Mouse (Mus musculus) forebrain, postnatal 0 days (tissue): Measurements from ENCODE around the gene Eif4a2. TPM values are rescaled to one million over a fixed set of nuclear protein-coding genes. Genes with fewer than 3 reads are reported as not detected.

Source experiments
- ATAC-seq: fragments of 200-750 bp; cut with Nextera tagmentation; 2 replicates; pipeline ENCODE4 v1.8.0; 2017; ENCODE audit warnings: mild to moderate bottlenecking, moderate library complexity
- DNase-seq: peaks from one replicate; pipeline ENCODE4 v3.0.0-alpha.2; 2015
- H3K27ac ChIP-seq: fragments of 300-500 bp; sonication (generic); 2 replicates; pipeline ENCODE4 v1.5.1; 2014; ENCODE audit warnings: low read depth, mild to moderate bottlenecking, antibody characterized with exemption, low read length, moderate library complexity, mixed read lengths
- H3K27me3 ChIP-seq: fragments of 300-500 bp; sonication (generic); 2 replicates; pipeline ENCODE4 v1.6.1; 2014; ENCODE audit warnings: mild to moderate bottlenecking, low read length, mixed read lengths; ENCODE audit not compliant: insufficient read depth
- H3K36me3 ChIP-seq: fragments of 300-500 bp; sonication (generic); 2 replicates; pipeline ENCODE4 v1.6.1; 2014; ENCODE audit warnings: mild to moderate bottlenecking, moderate library complexity; ENCODE audit not compliant: insufficient read depth
- H3K4me1 ChIP-seq: fragments of 300-500 bp; sonication (generic); 2 replicates; pipeline ENCODE4 v1.6.1; 2014; ENCODE audit warnings: antibody characterized with exemption; ENCODE audit not compliant: insufficient read depth
- H3K4me2 ChIP-seq: fragments of 300-500 bp; sonication (generic); 2 replicates; pipeline ENCODE4 v1.6.1; 2014; ENCODE audit warnings: low read depth, mild to moderate bottlenecking, moderate library complexity
- H3K4me3 ChIP-seq: fragments of 300-500 bp; sonication (generic); 2 replicates; pipeline ENCODE4 v1.5.1; 2014; ENCODE audit warnings: low read depth, low read length, mixed read lengths
- H3K9ac ChIP-seq: fragments of 300-500 bp; sonication (generic); 2 replicates; pipeline ENCODE4 v1.6.1; 2014; ENCODE audit warnings: mild to moderate bottlenecking
- H3K9me3 ChIP-seq: fragments of 300-500 bp; sonication (generic); 2 replicates; pipeline ENCODE4 v1.6.1; 2016; ENCODE audit warnings: low read length
- CTCF ChIP-seq: sonication (generic); IDR thresholded peaks from 2 replicates; pipeline ENCODE4 v1.5.1; 2016; ENCODE audit warnings: antibody characterized with exemption, control low read depth, low read depth
- WGBS: fragments of 180-500 bp; shearing (Covaris S2); extraction: QIAGEN DNeasy Blood & Tissue Kit; methylation state at CpG from one replicate; pipeline ENCODE4 v1.1.7; 2014; 5-methylcytosine and 5-hydroxymethylcytosine counted together
- polyA plus RNA-seq: library from polyadenylated mRNA; unstranded; fragments of >200 nt; fragmentation: Nextera tagmentation; extraction: Ambion mirVana; gene quantifications from 2 replicates; pipeline ENCODE4 v1.2.1, GENCODE M21; 2015
- total RNA-seq: library from RNA; depleted of rRNA; stranded (reverse); fragments of >200 nt; gene quantifications from 2 replicates; pipeline ENCODE4 v1.2.3, GENCODE M21; 2014

Eif4a2 gene
- total and polyA plus RNA-seq, 2 experiments from 2014 or later, result 311 to 948 TPM

DNA sequence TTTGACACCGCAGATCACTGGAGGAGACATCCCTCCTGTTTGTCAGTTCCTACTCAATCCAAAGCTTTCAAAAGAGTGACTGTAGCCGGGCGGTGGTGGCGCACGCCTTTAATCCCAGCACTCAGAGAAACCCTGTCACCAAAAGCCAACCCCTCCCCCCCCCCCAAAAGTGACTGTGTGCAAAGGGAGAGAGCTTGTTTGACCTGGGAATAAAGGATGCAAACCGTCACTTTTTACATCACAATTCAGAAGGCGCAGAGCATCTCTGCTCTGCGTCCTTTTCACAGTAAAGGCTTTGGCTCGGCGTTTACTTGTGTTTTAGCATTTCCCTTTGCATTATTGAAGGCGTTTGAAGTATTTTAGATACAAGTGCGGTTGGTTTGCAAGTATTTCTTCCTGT lies 7.6 kb upstream of the Eif4a2 start:
- H3K4me3 ChIP-seq, result peak overlapping the region; percentile 9; the same call in 1 of the 2 replicates
- TF ChIP-seq CTCF, result no peak
- peak overlapping the region; percentile 47 for H3K4me2 ChIP-seq
- no peaks in the 10 kb centered on the region for H3K36me3 ChIP-seq
- 0 out of 2 replicates have a peak, but pooled peaks cover 2% of the 10 kb centered on the region for H3K4me1 ChIP-seq
- H3K27me3 ChIP-seq, result no peaks in the 10 kb centered on the region
- no peak for DNase-seq
- peak overlapping the region; percentile 39 for H3K9ac ChIP-seq
- H3K9me3 ChIP-seq, result no peaks in the 10 kb centered on the region
- ATAC-seq, result peak; percentile 7; the same call in 1 of the 2 replicates
- H3K27ac ChIP-seq, result no peak overlapping the region
- 3% methylated on average over 12 of the region's 12 CpGs for WGBS

DNA sequence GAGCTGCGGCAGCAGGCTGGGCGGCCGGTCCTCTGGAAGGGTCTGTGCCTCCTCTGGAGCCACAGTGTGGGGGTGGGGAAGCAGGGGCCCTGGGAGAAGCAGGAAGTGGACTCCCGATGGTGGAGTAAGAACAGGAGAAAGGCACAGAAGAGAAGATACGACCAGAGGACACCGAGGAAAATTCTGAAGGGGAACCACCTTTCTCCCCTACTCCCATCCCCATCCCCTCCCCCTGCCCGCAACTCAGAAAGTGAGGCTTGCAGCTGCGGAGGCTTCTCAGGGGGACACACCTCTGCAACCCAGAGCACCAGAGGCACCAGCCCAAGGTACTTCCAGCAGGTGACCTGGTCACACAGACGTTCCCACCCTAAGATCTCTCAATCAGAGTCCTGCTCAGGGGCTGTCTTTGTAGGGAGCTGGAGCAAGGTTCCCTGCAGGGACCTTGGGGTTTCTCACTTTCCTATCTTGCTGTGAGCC lies 7.1 kb upstream of the Eif4a2 start:
- H3K36me3 ChIP-seq, result no peaks in the 10 kb centered on the region
- WGBS, result under 1% methylated on average over 9 of the region's 9 CpGs
- peak overlapping the region; percentile 47 for H3K4me2 ChIP-seq
- TF ChIP-seq CTCF, result no peak
- H3K4me1 ChIP-seq, result 0 out of 2 replicates have a peak, but pooled peaks cover 2% of the 10 kb centered on the region
- H3K4me3 ChIP-seq, result peak overlapping the region; percentile 9; the same call in 1 of the 2 replicates
- no peaks in the 10 kb centered on the region for H3K9me3 ChIP-seq
- DNase-seq (no peak), ATAC-seq (no peak)
- H3K27ac ChIP-seq, result no peak overlapping the region
- no peaks in the 10 kb centered on the region for H3K27me3 ChIP-seq
- peak overlapping the region; percentile 39 for H3K9ac ChIP-seq

DNA sequence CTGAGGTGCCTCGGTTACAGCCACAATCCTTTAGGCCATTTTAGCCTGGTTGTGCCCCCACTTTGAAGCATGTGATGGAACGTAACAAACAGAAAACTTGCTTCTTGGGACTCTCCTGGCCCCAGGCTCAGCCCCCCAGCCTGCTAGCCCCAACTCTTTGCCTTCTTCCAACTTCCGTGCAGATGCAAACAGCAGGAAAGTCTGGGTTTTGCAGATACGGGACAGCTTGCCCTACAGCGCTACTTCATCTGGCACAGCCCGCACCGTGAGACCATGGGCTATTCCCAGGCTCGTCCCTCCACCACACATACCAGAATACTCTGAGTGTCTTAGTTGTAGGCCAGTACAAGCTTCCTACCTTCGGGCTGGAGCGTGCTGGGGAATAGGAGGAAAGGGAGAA lies 6.6 kb upstream of the Eif4a2 start:
- H3K4me2 ChIP-seq, result no peak overlapping the region
- H3K4me3 ChIP-seq, result no peak overlapping the region
- no peaks in the 10 kb centered on the region for H3K36me3 ChIP-seq
- WGBS, result 17% methylated on average over 10 of the region's 10 CpGs
- no peak for DNase-seq
- H3K4me1 ChIP-seq, result 0 out of 2 replicates have a peak, but pooled peaks cover 2% of the 10 kb centered on the region
- ATAC-seq, result no peak
- H3K9me3 ChIP-seq, result no peaks in the 10 kb centered on the region
- 0 out of 2 replicates have a peak overlapping the region, but pooled peaks have one; percentile 39 for H3K9ac ChIP-seq
- TF ChIP-seq CTCF, result no peak
- H3K27me3 ChIP-seq, result no peaks in the 10 kb centered on the region
- H3K27ac ChIP-seq, result no peak overlapping the region

DNA sequence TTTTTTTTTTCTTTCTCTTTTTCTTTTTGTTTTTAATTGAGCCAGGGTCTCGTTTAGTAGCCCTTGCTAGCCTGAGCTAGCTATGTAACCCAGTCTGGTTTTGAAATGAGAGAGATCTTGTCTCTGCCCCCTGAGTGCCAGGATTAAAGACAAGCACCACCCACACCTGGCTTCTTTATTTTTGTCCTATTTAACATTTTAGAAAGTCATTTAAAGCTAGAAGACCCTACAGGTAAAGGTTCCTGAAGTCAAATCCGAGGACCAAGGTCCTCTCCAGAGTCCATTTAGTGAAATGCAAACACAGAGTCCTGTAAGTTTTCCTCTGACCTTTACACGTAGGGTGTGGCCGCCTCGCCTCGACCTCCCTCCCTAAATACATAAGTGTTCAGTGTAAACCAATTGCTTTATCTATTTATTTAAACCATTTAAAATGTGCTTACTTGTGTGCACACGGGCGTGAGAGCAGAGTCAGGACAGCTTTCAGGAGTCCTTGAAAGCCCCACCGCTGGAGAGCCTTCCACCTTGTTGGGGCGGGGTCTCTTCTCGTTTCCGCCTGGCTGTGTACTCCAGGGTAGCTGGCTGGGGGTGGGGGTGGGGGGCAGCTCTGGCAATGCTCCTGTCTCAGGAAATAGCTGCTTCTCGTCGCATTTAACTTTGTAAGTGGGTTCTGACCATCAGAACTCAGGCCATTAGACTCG lies 4.8 kb upstream of the Eif4a2 start:
- ATAC-seq (no peak), DNase-seq (no peak)
- H3K4me1 ChIP-seq, result no peaks in the 10 kb centered on the region
- 0 out of 2 replicates have a peak overlapping the region, but pooled peaks have one; percentile 4 for H3K4me2 ChIP-seq
- H3K27ac ChIP-seq, result no peak overlapping the region
- no peaks in the 10 kb centered on the region for H3K9me3 ChIP-seq
- TF ChIP-seq CTCF, result no peak
- H3K27me3 ChIP-seq, result no peaks in the 10 kb centered on the region
- 14% methylated on average over 15 of the region's 15 CpGs for WGBS
- no peak overlapping the region for H3K4me3 ChIP-seq
- no peaks in the 10 kb centered on the region for H3K36me3 ChIP-seq
- H3K9ac ChIP-seq, result no peak overlapping the region

DNA sequence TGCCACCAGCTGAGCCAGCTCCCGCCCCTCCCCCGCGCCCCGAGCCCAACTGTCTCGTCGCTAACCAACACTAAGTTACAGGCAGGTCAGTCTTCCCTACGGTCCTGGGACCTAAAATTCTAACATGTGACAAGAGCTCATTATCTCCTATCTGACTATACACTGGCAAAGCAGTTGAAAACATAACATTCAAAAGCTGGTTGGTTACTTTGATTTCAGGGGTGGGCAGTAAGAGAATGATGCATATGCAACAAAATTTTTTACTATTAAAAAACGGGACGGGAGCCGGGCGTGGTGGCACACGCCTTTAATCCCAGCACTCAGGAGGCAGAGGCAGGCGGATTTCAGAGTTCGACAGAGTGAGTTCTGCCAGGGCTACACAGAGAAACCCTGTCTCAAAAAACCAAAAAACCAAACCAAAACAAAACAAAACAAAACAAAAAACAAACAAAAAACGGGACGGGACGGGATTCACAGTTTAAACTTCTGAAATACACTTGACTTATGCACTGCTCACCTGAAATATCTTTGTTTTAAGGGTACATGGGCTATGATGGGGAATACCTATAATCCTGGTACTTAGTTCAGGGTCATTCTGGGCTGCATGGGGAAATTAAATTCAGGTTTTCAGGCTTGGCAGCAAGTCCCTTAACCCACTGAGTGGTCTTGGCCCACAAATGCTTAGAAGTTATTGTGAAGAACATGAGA lies 4.1 kb upstream of the Eif4a2 start:
- Histone ChIP-seq H3K27me3 (no peaks in the 10 kb centered on the region), H3K9me3 (no peaks in the 10 kb centered on the region), H3K36me3 (no peaks in the 10 kb centered on the region), H3K4me3 (no peak overlapping the region), H3K9ac (no peak overlapping the region), H3K4me1 (no peaks in the 10 kb centered on the region), H3K27ac (no peak overlapping the region), H3K4me2 (0 out of 2 replicates have a peak overlapping the region, but pooled peaks have one; percentile 4)
- no peak for ATAC-seq
- no peak for DNase-seq
- TF ChIP-seq CTCF, result no peak
- 42% methylated on average over 17 of the region's 17 CpGs for WGBS

DNA sequence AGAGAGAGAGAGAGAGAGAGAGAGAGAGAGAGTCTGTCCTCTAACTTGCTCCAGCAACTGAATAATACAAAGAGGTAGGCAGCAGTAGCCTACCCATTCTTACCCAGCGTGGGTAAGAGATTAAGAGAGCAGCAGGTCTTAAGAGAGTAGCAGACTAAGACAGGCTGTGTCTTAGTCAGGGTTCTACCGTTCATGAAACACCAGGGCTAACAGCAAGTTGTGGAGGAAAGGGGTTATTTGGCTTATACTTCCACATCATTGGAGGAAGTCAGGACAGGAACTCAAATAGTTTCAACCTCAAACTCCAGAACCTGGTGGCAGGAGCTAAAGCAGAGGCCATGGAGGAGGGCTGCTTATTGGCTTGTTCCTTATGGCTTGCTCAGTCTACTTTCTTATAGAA lies 3.4 kb upstream of the Eif4a2 start:
- no peak for TF ChIP-seq CTCF
- H3K36me3 ChIP-seq, result 0 out of 2 replicates have a peak, but pooled peaks cover under 1% of the 10 kb centered on the region
- no peak for ATAC-seq
- no peak overlapping the region for H3K27ac ChIP-seq
- 59% methylated on average over 2 of the region's 2 CpGs for WGBS
- no peak overlapping the region for H3K4me3 ChIP-seq
- H3K9ac ChIP-seq, result no peak overlapping the region
- no peak overlapping the region for H3K4me2 ChIP-seq
- H3K4me1 ChIP-seq, result no peaks in the 10 kb centered on the region
- DNase-seq, result no peak
- no peaks in the 10 kb centered on the region for H3K9me3 ChIP-seq
- no peaks in the 10 kb centered on the region for H3K27me3 ChIP-seq

DNA sequence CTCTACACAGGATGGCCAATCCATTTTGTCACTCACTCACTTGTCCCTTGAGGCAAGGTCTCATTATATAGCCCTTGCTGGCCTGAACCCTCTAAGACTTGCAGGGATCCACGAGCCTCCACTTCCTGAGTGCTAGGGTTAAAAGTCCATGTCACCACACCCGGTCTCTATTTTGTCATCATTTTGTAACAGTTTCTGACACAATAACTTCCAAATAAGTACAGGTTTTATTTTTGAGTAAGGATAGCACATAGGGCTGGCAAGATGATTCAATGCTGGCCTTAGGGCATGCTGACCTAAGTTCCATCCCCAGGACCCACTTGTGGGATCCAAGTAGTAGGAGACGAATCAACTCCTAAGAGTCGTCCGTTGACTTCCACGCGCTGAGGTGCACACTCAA lies 1.1 kb upstream of the Eif4a2 start:
- 78% methylated on average over 7 of the region's 7 CpGs for WGBS
- no peaks in the 10 kb centered on the region for H3K27me3 ChIP-seq
- H3K27ac ChIP-seq, result no peak overlapping the region
- H3K4me3 ChIP-seq, result no peak overlapping the region
- TF ChIP-seq CTCF, result no peak
- H3K4me1 ChIP-seq, result peaks cover 11% of the 10 kb centered on the region
- H3K9me3 ChIP-seq, result no peaks in the 10 kb centered on the region
- no peak overlapping the region for H3K9ac ChIP-seq
- peaks cover 17% of the 10 kb centered on the region for H3K36me3 ChIP-seq
- H3K4me2 ChIP-seq, result no peak overlapping the region
- no peak for DNase-seq
- no peak for ATAC-seq
